Mouse (Mus musculus) brain, embryonic 14.5 days (tissue): ENCODE results near the gene Medag.

ENCODE experiments used
- CTCF ChIP-seq: fragments of 200-500 bp; IDR thresholded peaks from 2 replicates; pipeline ENCODE4 v1.5.1; 2012; ENCODE audit warnings: inconsistent platforms, mild to moderate bottlenecking, moderate library complexity, borderline replicate concordance; ENCODE audit not compliant: insufficient read depth, insufficient read length; ENCODE audit errors: extremely low read depth
- POLR2A ChIP-seq: fragments of 200-500 bp; IDR thresholded peaks from 2 replicates; pipeline ENCODE4 v1.6.1; 2012; ENCODE audit warnings: mild to moderate bottlenecking, inconsistent platforms, borderline replicate concordance; ENCODE audit not compliant: poor library complexity, insufficient read depth, insufficient read length, severe bottlenecking; ENCODE audit errors: extremely low read depth

DNA sequence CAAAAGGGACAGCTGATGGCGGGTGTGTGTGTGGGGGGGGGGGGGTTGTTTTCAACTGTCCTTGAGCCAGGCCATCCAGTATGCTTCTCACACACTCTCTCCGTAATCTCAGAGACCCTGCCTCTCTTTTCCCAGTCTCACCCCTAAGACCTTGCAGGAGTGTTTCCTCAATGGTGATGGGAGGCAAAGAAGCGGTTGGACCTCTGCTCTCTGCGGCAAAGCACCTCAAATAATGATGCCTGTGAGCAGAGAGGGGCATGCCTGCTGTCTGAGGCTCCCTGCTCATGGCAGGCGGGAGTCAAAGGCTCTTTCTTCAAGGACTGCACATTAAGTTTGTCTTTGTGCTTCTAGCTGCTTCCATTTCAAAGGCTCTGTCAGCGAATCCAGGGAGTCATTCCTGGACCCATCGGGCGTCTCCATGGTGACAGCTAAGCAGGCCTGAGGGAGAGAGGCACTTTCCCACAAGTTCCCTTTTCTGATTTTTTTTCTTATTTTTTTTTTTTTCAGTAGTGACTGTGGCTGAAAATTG, 31.1 kb upstream of the Medag start:
- no peak for TF ChIP-seq POLR2A
- TF ChIP-seq CTCF, result no peak
